Mouse (Mus musculus): Measurements from ENCODE around the gene Jaml. TPM values are rescaled to one million over a fixed set of nuclear protein-coding genes. Genes with fewer than 3 reads are reported as not detected.

The Jaml gene
- polyA plus RNA-seq, 1 experiment from 2014 or later = not detected

- H3K4me3 ChIP-seq (ENCODE audit: low read length) = peak within 1 kb of the TSS; percentile 50
- no peaks in the 10 kb centered on the region for H3K9me3 ChIP-seq (ENCODE audit: control insufficient read depth, low read length)
- H3K9ac ChIP-seq (ENCODE audit: low read depth, low read length) = peak within 1 kb of the TSS; percentile 28; the same call in 1 of the 2 replicates
- peaks cover 63% of the 10 kb centered on the region for H3K27me3 ChIP-seq (ENCODE audit: control insufficient read depth, insufficient read depth, low read length)
- H3K36me3 ChIP-seq (ENCODE audit: control insufficient read depth, insufficient read depth, low read length) = no peaks in the 10 kb centered on the region
- ATAC-seq (ENCODE audit: low FRiP score, low TSS enrichment) = peak; percentile 62
- WGBS = under 1% methylated on average over 76 of the region's 76 CpGs
- H3K4me1 ChIP-seq (ENCODE audit: control insufficient read depth, insufficient read depth, low read length) = peaks cover 22% of the 10 kb centered on the region; the same call in 1 of the 2 replicates
- H3K4me2 ChIP-seq (replicated peaks; ENCODE audit: low read depth, low read length) = peak within 1 kb of the TSS; percentile 95
- no peak within 1 kb of the TSS for H3K27ac ChIP-seq (ENCODE audit: low read depth, low read length)
These were observed 59.4 kb downstream of the Jaml start, which contains the start of gene Scn4b for GRCm38 (mm10) chr9:45138191-45139032. Gene Scn4b (plus strand): TSS chr9:45138395.

GRCm38 (mm10) chr9:45139082-45139481, 60.1 kb downstream of the Jaml start:
- no peak overlapping the region for H3K27ac ChIP-seq (ENCODE audit: low read depth, low read length)
- no peak for ATAC-seq (ENCODE audit: low FRiP score, low TSS enrichment)
- peak overlapping the region; percentile 50 for H3K4me3 ChIP-seq (ENCODE audit: low read length)
- H3K9ac ChIP-seq (ENCODE audit: low read depth, low read length) = peak overlapping the region; percentile 28; the same call in 1 of the 2 replicates
- H3K4me2 ChIP-seq (replicated peaks; ENCODE audit: low read depth, low read length) = peak overlapping the region; percentile 95
- no peaks in the 10 kb centered on the region for H3K36me3 ChIP-seq (ENCODE audit: control insufficient read depth, insufficient read depth, low read length)
- peaks cover 67% of the 10 kb centered on the region for H3K27me3 ChIP-seq (ENCODE audit: control insufficient read depth, insufficient read depth, low read length)
- 2% methylated on average over 7 of the region's 7 CpGs for WGBS
- no peaks in the 10 kb centered on the region for H3K9me3 ChIP-seq (ENCODE audit: control insufficient read depth, low read length)
- H3K4me1 ChIP-seq (ENCODE audit: control insufficient read depth, insufficient read depth, low read length) = peaks cover 19% of the 10 kb centered on the region; the same call in 1 of the 2 replicates

DNA sequence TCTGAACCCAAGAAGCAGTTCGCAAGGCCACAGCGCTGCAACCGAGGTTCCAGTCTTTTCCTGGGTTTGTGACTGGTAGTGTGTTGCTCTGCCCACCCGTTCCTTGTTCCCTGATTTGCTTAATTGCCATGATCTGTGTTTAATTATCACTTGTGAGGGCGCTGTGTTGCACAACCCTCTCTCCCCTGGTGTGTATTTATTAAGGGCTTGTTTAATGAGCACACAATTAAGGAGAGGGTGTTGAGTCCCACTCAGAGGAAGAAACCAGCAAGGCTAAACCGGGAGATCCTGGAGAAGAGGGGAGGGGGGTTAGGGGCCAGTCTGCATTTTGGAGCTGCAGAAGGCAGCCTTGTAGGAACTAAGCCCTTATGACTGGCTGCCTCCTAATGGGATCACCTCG, 62.0 kb downstream of the Jaml start:
- peaks cover 66% of the 10 kb centered on the region for H3K27me3 ChIP-seq (ENCODE audit: control insufficient read depth, insufficient read depth, low read length)
- peaks cover 24% of the 10 kb centered on the region for H3K4me1 ChIP-seq (ENCODE audit: control insufficient read depth, insufficient read depth, low read length)
- H3K36me3 ChIP-seq (ENCODE audit: control insufficient read depth, insufficient read depth, low read length) = no peaks in the 10 kb centered on the region
- no peak overlapping the region for H3K9ac ChIP-seq (ENCODE audit: low read depth, low read length)
- no peak overlapping the region for H3K4me3 ChIP-seq (ENCODE audit: low read length)
- H3K4me2 ChIP-seq (replicated peaks; ENCODE audit: low read depth, low read length) = no peak overlapping the region
- 65% methylated on average over 7 of the region's 7 CpGs for WGBS
- no peak for ATAC-seq (ENCODE audit: low FRiP score, low TSS enrichment)
- H3K27ac ChIP-seq (ENCODE audit: low read depth, low read length) = no peak overlapping the region
- no peaks in the 10 kb centered on the region for H3K9me3 ChIP-seq (ENCODE audit: control insufficient read depth, low read length)

- peaks cover 19% of the 10 kb centered on the region for H3K4me1 ChIP-seq (ENCODE audit: control insufficient read depth, insufficient read depth, low read length)
- no peak overlapping the region for H3K4me3 ChIP-seq (ENCODE audit: low read length)
- H3K4me2 ChIP-seq (replicated peaks; ENCODE audit: low read depth, low read length) = no peak overlapping the region
- H3K27me3 ChIP-seq (ENCODE audit: control insufficient read depth, insufficient read depth, low read length) = peaks cover 63% of the 10 kb centered on the region
- H3K27ac ChIP-seq (ENCODE audit: low read depth, low read length) = no peak overlapping the region
- H3K36me3 ChIP-seq (ENCODE audit: control insufficient read depth, insufficient read depth, low read length) = no peaks in the 10 kb centered on the region
- no peaks in the 10 kb centered on the region for H3K9me3 ChIP-seq (ENCODE audit: control insufficient read depth, low read length)
- H3K9ac ChIP-seq (ENCODE audit: low read depth, low read length) = no peak overlapping the region
- no peak for ATAC-seq (ENCODE audit: low FRiP score, low TSS enrichment)
- WGBS = 37% methylated on average over 3 of the region's 3 CpGs
These were observed 63.7 kb downstream of the Jaml start for GRCm38 (mm10) chr9:45142686-45143085.

GRCm38 (mm10) chr9:45145533-45146266, 66.7 kb downstream of the Jaml start:
- peak overlapping the region; percentile 75 for H3K4me2 ChIP-seq (replicated peaks; ENCODE audit: low read depth, low read length)
- H3K36me3 ChIP-seq (ENCODE audit: control insufficient read depth, insufficient read depth, low read length) = no peaks in the 10 kb centered on the region
- peaks cover 7% of the 10 kb centered on the region; the same call in 1 of the 2 replicates for H3K4me1 ChIP-seq (ENCODE audit: control insufficient read depth, insufficient read depth, low read length)
- WGBS = 3% methylated on average over 27 of the region's 27 CpGs
- peaks cover 36% of the 10 kb centered on the region for H3K27me3 ChIP-seq (ENCODE audit: control insufficient read depth, insufficient read depth, low read length)
- peak overlapping the region; percentile 47 for H3K9ac ChIP-seq (ENCODE audit: low read depth, low read length)
- H3K9me3 ChIP-seq (ENCODE audit: control insufficient read depth, low read length) = no peaks in the 10 kb centered on the region
- peak overlapping the region; percentile 33 for H3K4me3 ChIP-seq (ENCODE audit: low read length)
- ATAC-seq (ENCODE audit: low FRiP score, low TSS enrichment) = peak; percentile 62
- H3K27ac ChIP-seq (ENCODE audit: low read depth, low read length) = no peak overlapping the region

- 0% methylated on average over 5 of the region's 5 CpGs for WGBS
- H3K27me3 ChIP-seq (ENCODE audit: control insufficient read depth, insufficient read depth, low read length) = peaks cover 36% of the 10 kb centered on the region
- H3K36me3 ChIP-seq (ENCODE audit: control insufficient read depth, insufficient read depth, low read length) = no peaks in the 10 kb centered on the region
- H3K27ac ChIP-seq (ENCODE audit: low read depth, low read length) = no peak overlapping the region
- peak overlapping the region; percentile 75 for H3K4me2 ChIP-seq (replicated peaks; ENCODE audit: low read depth, low read length)
- H3K9me3 ChIP-seq (ENCODE audit: control insufficient read depth, low read length) = no peaks in the 10 kb centered on the region
- H3K9ac ChIP-seq (ENCODE audit: low read depth, low read length) = peak overlapping the region; percentile 47
- ATAC-seq (ENCODE audit: low FRiP score, low TSS enrichment) = no peak; the same call in 1 of the 2 replicates
- peaks cover 7% of the 10 kb centered on the region; the same call in 1 of the 2 replicates for H3K4me1 ChIP-seq (ENCODE audit: control insufficient read depth, insufficient read depth, low read length)
- H3K4me3 ChIP-seq (ENCODE audit: low read length) = peak overlapping the region; percentile 33
These were observed 67.2 kb downstream of the Jaml start for GRCm38 (mm10) chr9:45146267-45146597.

- 50% methylated on average over 1 of the region's 1 CpGs for WGBS
- Histone ChIP-seq H3K9me3 (ENCODE audit: control insufficient read depth, low read length) (no peaks in the 10 kb centered on the region), H3K27ac (ENCODE audit: low read depth, low read length) (no peak overlapping the region), H3K36me3 (ENCODE audit: control insufficient read depth, insufficient read depth, low read length) (no peaks in the 10 kb centered on the region), H3K4me1 (ENCODE audit: control insufficient read depth, insufficient read depth, low read length) (peaks cover 2% of the 10 kb centered on the region; the same call in 1 of the 2 replicates), H3K9ac (ENCODE audit: low read depth, low read length) (no peak overlapping the region), H3K27me3 (ENCODE audit: control insufficient read depth, insufficient read depth, low read length) (peaks cover 12% of the 10 kb centered on the region), H3K4me2 (replicated peaks; ENCODE audit: low read depth, low read length) (no peak overlapping the region), H3K4me3 (ENCODE audit: low read length) (no peak overlapping the region)
- ATAC-seq (ENCODE audit: low FRiP score, low TSS enrichment) = no peak
These were observed 72.0 kb downstream of the Jaml start for GRCm38 (mm10) chr9:45150933-45151332.

DNA sequence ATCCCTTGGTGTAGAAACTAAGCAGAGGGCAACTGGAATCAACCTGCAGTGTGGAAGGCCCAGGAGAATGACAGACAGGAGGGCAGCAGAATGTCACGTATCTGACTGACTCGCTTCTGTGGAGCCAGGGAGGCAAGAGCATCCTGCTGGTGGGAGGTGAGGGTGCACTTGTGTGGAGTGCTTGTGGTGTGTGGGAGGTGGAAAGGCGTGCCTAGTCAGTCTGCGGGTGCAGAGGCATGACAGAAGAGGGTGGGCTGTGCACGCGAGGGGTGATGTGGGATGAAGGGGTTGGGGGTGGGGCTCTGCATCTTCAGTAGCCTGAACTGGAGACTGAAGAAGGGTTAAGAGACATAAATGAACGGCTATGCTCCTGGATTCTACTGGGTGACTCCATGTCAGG, 74.4 kb downstream of the Jaml start:
- no peaks in the 10 kb centered on the region for H3K4me1 ChIP-seq (ENCODE audit: control insufficient read depth, insufficient read depth, low read length)
- 41% methylated on average over 7 of the region's 7 CpGs for WGBS
- peaks cover 6% of the 10 kb centered on the region; the same call in 1 of the 2 replicates for H3K27me3 ChIP-seq (ENCODE audit: control insufficient read depth, insufficient read depth, low read length)
- H3K27ac ChIP-seq (ENCODE audit: low read depth, low read length) = no peak overlapping the region
- no peak overlapping the region for H3K9ac ChIP-seq (ENCODE audit: low read depth, low read length)
- no peak overlapping the region for H3K4me3 ChIP-seq (ENCODE audit: low read length)
- no peak for ATAC-seq (ENCODE audit: low FRiP score, low TSS enrichment)
- no peaks in the 10 kb centered on the region for H3K36me3 ChIP-seq (ENCODE audit: control insufficient read depth, insufficient read depth, low read length)
- H3K9me3 ChIP-seq (ENCODE audit: control insufficient read depth, low read length) = peaks cover 2% of the 10 kb centered on the region; the same call in 1 of the 2 replicates
- H3K4me2 ChIP-seq (replicated peaks; ENCODE audit: low read depth, low read length) = no peak overlapping the region

All from kidney, embryonic 14.5 days (tissue).